Comparison of ENCODE assay signal across 9 mouse cellular contexts in genomic region chr8:31031721-31032591, GRCm38 (mm10).
A peak's percentile ranks its signal among the peaks of the same experiment; 100 is the strongest.
DNase-seq lines count a peak whose midpoint lies in the region; ATAC-seq and TF ChIP-seq lines count a peak whose summit lies in the region.
"Had no signal": no experiment of that assay in that cellular context is flagged by ENCODE, and none has a peak within 500 bp of the region (broad histone marks: within the 10 kb centered on the region; RNA-seq: fewer than 3 reads in every experiment).

No protein-coding gene starts in this region.

- H3K27me3 ChIP-seq in ES-Bruce4 (ENCODE audit: control insufficient read depth, insufficient read depth, low read length, poor library complexity, severe bottlenecking): peaks cover 2% of the 10 kb centered on the region; the same call in 1 of the 2 replicates
- 0 out of 2 replicates have a peak, but pooled peaks cover 2% of the 10 kb centered on the region for H3K27me3 ChIP-seq in forebrain, embryonic 12.5 days

- no peak for TF ChIP-seq POLR2A in ES-Bruce4 (IDR thresholded peaks at IDR 0.05; ENCODE audit: insufficient read depth, low read length)
- no peak for TF ChIP-seq POLR2A in lung, adult 2 months (IDR thresholded peaks at IDR 0.05; ENCODE audit: borderline replicate concordance, extremely low read depth, low read depth, low read length)
- TF ChIP-seq POLR2A in olfactory bulb, adult 2 months (IDR thresholded peaks at IDR 0.05; ENCODE audit: insufficient read depth, low read depth, low read length): no peak

- TF ChIP-seq EP300 in ES-Bruce4 (IDR thresholded peaks at IDR 0.05; ENCODE audit: insufficient read depth, low read depth, low read length): peak; percentile 52; the same call in 1 of the 2 replicates

- H3K4me2 ChIP-seq in forebrain, embryonic 12.5 days: peak overlapping the region; percentile 55

- H3K9ac ChIP-seq in ES-Bruce4 (ENCODE audit: low read depth, poor library complexity, severe bottlenecking): peak overlapping the region; percentile 14; the same call in 1 of the 2 replicates
- peak overlapping the region; percentile 54; the same call in 1 of the 2 replicates for H3K9ac ChIP-seq in forebrain, embryonic 12.5 days

- intact Hi-C loops in heart, postnatal 14 days (cut with DNase I): no loop called here

- WGBS in forebrain, embryonic 12.5 days: 7% methylated on average over 24 of the region's 24 CpGs
- 4% methylated on average over 24 of the region's 24 CpGs for WGBS in lung, adult 2 months
- 4% methylated on average over 24 of the region's 24 CpGs for WGBS in olfactory bulb, adult 2 months

- no peaks in the 10 kb centered on the region for H3K36me3 ChIP-seq in ES-Bruce4 (ENCODE audit: control insufficient read depth, insufficient read depth, low read length, poor library complexity, severe bottlenecking)
- no peaks in the 10 kb centered on the region for H3K36me3 ChIP-seq in forebrain, embryonic 12.5 days (replicated peaks)

- DNase-seq in heart, postnatal 14 days: peak; percentile 64 to 72
- peak; percentile 39 to 73 for DNase-seq in layer of hippocampus, adult 18-20 months (ENCODE audit: low spot score in 2 of 2)
- peak; percentile 32 for DNase-seq in lung, adult 2 months
- peak; percentile 46 for DNase-seq in thymus, postnatal 25 days

- H3K9me3 ChIP-seq in ES-Bruce4 (replicated peaks; ENCODE audit: control insufficient read depth, insufficient read depth, low read length, poor library complexity, severe bottlenecking): no peaks in the 10 kb centered on the region
- H3K9me3 ChIP-seq in forebrain, embryonic 12.5 days: no peaks in the 10 kb centered on the region

- no peaks in the 10 kb centered on the region for H3K4me1 ChIP-seq in ES-Bruce4 (ENCODE audit: control insufficient read depth, insufficient read depth, low read length)
- H3K4me1 ChIP-seq in brown adipose tissue, adult 24 weeks (ENCODE audit: control insufficient read depth, insufficient read depth, insufficient read length, low read length): no peaks in the 10 kb centered on the region
- H3K4me1 ChIP-seq in forebrain, embryonic 12.5 days: peaks cover 19% of the 10 kb centered on the region
- H3K4me1 ChIP-seq in lung, adult 2 months (ENCODE audit: control insufficient read depth, insufficient read depth, low read length): 0 out of 2 replicates have a peak, but pooled peaks cover 3% of the 10 kb centered on the region
- H3K4me1 ChIP-seq in olfactory bulb, adult 2 months (ENCODE audit: control insufficient read depth, insufficient read depth, low read length): peaks cover 5% of the 10 kb centered on the region; the same call in 1 of the 2 replicates

- ATAC-seq in forebrain, embryonic 12.5 days (ENCODE audit: low FRiP score): peak; percentile 89

- peak; percentile 80 for TF ChIP-seq CTCF in ES-Bruce4 (IDR thresholded peaks at IDR 0.05; ENCODE audit: low read depth, low read length)
- TF ChIP-seq CTCF in lung, adult 2 months (IDR thresholded peaks at IDR 0.05; ENCODE audit: insufficient read depth, low read length): peak; percentile 80
- peak; percentile 64; the same call in 1 of the 2 replicates for TF ChIP-seq CTCF in olfactory bulb, adult 2 months (IDR thresholded peaks at IDR 0.05; ENCODE audit: insufficient read depth, low read depth, low read length)

- peak overlapping the region; percentile 33 for H3K4me3 ChIP-seq in ES-Bruce4 (ENCODE audit: low read depth, low read length)
- H3K4me3 ChIP-seq in brown adipose tissue, adult 24 weeks (ENCODE audit: insufficient read depth, low read depth, low read length): peak overlapping the region; percentile 48
- H3K4me3 ChIP-seq in forebrain, embryonic 12.5 days (replicated peaks): peak overlapping the region; percentile 34
- peak overlapping the region; percentile 49 for H3K4me3 ChIP-seq in lung, adult 2 months (replicated peaks; ENCODE audit: extremely low read depth, low read depth, low read length)
- H3K4me3 ChIP-seq in olfactory bulb, adult 2 months (ENCODE audit: insufficient read depth, low read depth, low read length): peak overlapping the region; percentile 40

- no peak overlapping the region for H3K27ac ChIP-seq in ES-Bruce4 (ENCODE audit: insufficient read depth, low read length)
- no peak overlapping the region for H3K27ac ChIP-seq in brown adipose tissue, adult 24 weeks (replicated peaks; ENCODE audit: low read depth, low read length)
- H3K27ac ChIP-seq in forebrain, embryonic 12.5 days: peak overlapping the region; percentile 63
- H3K27ac ChIP-seq in olfactory bulb, adult 2 months (ENCODE audit: insufficient read depth, low read depth, low read length): no peak overlapping the region
- H3K27ac ChIP-seq: macrophage had no signal
